Mouse (Mus musculus): Measurements from ENCODE around the gene Hpca. TPM values are rescaled to one million over a fixed set of nuclear protein-coding genes. Genes with fewer than 3 reads are reported as not detected.

Gene Hpca
- total RNA-seq, 2 experiments from 2014 or later = not detected

- no peak for DNase-seq
Observed at GRCm38 (mm10) chr4:129108624-129109023, 13.2 kb downstream of the Hpca start.

DNA sequence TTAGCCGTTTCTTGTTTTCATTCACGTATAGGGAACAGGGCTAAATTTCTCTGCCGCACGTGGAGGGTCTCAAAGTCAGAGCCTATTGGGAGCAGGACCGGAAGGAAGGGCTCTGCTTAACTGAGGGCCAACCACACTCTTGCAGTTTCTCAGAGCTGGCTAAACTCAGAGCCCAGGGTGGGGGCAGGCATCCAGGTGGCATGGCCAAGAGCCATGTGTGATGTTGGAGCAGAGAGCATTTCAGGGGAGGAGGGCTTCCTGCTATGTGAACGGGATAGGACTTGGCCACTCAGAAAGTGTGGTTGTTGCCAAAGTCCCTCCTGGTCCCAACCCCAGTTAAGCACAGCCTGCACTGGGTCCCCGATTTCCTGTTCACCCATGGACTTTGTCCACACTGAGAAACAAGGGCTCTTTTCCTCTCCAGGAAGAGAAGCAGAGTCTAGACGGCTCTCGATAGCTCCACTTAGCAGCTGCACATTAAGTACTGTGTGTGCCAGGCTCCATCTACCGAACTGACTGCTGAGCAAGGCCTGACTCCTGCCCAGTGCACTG lies 14.4 kb downstream of the Hpca start:
- DNase-seq = no peak

DNA sequence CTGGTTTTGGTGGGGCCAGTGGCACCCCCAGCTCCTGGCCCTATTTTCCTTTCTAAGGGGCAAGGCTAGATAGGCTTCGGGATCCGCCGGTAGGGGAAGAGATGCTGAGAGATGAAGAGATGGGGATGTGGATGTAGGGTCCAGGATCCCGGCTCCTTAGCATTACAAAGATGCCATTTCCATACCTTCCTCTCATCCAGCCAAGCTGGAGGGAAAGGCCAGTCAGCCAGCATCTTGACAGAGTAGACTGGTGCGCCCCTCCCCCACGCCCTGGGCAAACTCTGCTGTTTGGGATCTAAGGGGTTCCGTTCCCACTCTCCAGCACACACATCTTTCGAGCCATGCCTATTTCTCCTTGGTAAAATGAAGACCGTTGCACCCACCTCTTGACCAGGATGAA lies 15.8 kb downstream of the Hpca start:
- no peak for DNase-seq

GRCm38 (mm10) chr4:129105356-129105755 lies 16.5 kb downstream of the Hpca start, which contains the start of gene Tmem54:
TSS of gene Tmem54 (plus strand) at chr4:129105548.
- DNase-seq = no peak

DNA sequence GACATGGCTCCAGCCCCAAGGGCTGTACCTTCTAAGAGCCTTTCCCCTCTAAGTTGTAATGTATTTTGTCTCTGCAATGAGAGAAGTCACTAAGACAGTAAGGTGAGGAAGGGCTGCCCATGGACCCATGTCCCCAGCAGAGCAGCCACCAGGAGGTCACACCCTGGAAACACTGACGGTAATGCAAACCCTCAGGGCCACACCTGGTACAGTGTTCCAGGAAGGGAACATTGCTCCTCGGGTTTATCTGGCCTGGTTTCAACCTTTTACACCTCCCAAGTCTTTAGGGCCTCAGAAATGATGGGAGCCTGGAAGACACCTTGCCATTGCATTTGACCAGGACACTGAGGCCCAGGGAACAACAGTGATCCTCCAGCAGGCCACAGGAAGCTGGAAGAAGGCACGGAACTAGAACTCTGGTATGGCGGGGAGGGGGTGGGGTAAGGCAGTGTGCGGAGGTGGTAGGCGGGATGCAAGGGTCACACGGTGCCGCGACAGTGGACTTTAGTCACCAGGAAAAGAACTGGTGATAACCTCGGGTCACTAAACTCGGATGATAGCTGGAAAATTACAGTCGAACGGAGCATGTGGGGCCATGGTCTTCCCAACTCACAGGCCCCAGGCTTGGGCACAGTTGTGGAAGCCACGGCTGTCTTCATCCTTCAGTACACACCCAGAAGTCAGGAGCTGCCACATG lies 19.6 kb downstream of the Hpca start:
- no peak for DNase-seq

DNA sequence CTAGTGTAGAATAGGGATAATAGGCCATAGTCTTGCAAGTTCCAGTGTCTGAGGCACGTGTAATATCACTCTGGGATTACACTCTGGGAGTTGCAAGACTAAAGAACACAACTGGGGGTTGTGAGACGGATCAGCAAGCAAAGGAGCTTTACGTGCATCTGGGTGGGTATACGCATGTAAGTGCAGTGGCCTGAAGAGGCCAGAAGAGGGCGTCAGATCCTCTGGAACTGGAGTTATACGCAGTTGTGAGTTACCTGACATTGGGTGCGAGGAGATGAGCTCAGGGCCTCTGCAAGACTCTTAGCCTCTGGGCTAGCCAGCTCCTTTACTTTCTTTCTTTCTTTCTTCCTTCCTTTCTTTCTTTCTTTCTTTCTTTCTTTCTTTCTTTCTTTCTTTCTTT lies 24.8 kb downstream of the Hpca start:
- no peak for DNase-seq

GRCm38 (mm10) chr4:129095276-129095675 lies 26.6 kb downstream of the Hpca start:
- DNase-seq = no peak

GRCm38 (mm10) chr4:129087850-129088249 lies 34.0 kb downstream of the Hpca start:
- no peak for DNase-seq

- no peak for DNase-seq
Observed at GRCm38 (mm10) chr4:129086078-129086477, 35.8 kb downstream of the Hpca start.

GRCm38 (mm10) chr4:129084896-129085295 lies 36.9 kb downstream of the Hpca start:
- no peak for DNase-seq

GRCm38 (mm10) chr4:129082379-129083115 lies 39.3 kb downstream of the Hpca start:
- DNase-seq = peak; percentile 47

DNA sequence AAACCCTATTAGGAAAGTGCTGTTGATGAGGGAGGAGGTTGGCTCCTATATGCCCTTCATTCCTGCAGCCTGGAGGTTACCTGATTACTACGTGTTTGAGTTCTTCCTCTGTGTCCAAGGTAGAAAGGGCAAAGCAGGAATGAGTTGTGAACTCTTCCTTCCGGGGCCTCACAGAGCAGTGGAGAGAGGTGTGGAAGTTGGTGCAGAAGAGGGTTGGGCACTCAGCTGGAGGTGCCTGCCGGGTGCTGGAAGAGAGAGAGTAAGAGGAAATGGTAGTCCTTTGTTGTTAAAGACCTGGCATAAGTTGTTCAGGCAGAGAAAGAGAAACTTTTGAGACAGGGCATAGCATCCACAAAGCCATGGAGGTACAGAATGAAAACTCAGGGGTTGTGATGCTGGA lies 39.9 kb downstream of the Hpca start:
- no peak for DNase-seq

- no peak for DNase-seq
Observed at GRCm38 (mm10) chr4:129081512-129081911, 40.3 kb downstream of the Hpca start.

DNA sequence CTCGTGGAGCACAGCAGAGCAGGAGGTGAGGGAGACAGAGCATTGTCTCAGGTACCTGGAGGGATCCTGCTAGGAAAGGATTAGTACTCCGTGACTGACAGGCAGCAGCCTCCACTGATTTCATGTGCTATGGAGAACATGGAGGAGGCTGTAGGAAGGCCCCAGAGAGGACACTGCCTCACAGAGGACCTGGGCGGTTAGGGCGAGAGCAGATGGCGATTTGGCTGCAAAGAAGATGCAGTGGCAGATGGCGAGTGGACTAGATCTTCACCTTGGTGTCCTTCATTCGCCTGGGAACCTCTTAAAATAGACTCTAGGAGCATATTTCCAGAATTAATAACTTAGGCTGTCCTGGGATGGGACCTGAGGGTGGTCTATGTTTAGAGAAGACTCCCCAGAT lies 40.8 kb downstream of the Hpca start:
- DNase-seq = no peak

DNA sequence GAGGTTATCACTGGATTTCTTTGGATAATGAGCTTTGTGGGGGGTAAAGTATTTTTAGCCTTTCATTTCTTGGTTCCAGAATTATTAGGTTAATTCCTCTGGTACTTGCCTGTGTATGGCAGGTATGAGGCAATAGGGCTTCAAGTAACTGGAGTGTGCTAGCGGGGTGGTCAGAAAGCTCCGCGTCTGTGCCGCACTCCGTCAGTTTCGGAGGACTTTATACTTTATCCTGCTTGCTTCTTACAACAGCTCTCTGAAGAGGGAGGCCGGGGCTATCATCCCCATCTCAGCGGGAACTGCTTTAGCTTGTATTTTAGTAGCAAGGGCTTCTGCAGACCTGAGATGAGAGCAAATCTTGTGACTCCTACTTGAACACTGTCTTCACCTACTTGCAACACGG lies 42.7 kb downstream of the Hpca start:
- DNase-seq = no peak

GRCm38 (mm10) chr4:129068848-129069247 lies 53.0 kb downstream of the Hpca start:
- no peak for DNase-seq

DNA sequence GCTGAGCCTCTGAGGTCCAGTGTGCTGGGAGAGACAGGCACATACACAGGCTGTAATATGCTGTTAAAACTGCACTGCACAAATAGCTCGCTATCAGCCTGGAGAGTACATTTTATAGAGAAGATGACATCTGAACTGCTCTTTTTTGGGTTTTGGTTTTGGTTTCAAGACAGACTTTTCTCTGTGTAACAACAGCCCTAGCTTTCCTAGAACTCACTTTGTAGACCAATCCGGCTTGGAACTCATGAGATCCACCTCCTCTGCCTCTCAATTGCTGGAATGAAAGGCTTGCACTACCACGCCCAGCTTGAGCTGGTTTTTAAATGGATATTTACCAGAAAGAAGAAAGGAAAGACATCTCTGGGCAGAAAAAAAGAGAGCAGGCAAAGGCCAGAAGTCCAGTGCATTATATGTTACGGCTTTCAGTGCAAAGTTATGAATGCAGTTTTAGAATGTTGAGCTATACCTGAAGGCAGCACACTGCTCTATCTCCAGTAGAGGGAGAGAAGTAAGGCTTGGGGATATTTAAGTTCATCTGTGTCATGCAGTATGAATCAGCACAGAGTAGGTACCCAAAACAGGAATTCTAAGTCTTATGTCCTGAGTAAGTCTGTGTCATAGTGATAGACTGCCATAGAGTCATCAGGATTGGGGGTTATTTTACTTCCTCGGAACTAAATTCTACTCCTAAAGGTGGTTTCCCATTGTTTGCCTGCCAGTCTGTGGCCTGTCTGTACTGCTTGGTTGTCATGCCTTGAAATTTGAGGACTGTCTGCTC lies 54.0 kb downstream of the Hpca start:
- DNase-seq = no peak

DNA sequence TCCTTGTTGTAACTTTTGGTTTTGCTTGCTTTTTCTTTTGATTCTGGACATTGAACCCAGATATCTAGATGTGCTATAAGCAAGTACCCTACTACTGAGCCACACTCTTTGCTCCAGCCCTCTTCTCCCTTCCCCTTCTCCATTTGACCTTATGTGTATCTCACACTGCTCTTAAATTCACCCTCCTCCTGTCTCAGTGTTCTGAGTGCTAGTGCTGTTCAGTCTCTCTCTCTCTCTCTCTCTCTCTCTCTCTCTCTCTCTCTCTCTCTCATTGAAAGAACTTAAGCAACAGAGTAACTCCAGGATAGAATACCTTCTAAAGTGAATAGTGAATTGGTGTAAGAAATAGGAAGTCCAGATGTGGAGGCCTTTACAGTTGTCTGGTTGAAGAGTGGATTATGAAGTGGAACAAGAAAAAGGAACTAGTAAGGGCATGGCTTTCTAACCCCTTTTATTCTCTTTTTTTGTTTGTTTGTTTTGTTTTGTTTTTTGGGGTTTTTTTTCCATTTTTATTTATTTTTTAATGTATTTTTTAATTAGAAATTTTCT lies 56.1 kb downstream of the Hpca start:
- no peak for DNase-seq

- no peak for DNase-seq
Observed at GRCm38 (mm10) chr4:129062281-129063075, 59.4 kb downstream of the Hpca start.

All from gastrocnemius, postnatal 25 days (tissue).